Mouse (Mus musculus) CH12.LX (cell line): ENCODE data around the gene Ralgapb.

Experiments used
- BHLHE40 ChIP-seq: IDR thresholded peaks from 2 replicates; pipeline ENCODE4 v1.6.1; 2011; ENCODE audit warnings: mild to moderate bottlenecking, low read depth, low read length, improper control_type of control experiment
- CHD2 ChIP-seq: IDR thresholded peaks from 2 replicates; pipeline ENCODE4 v1.6.1; 2011; ENCODE audit warnings: low read length, improper control_type of control experiment
- CTCF ChIP-seq, 2 experiments: IDR thresholded peaks in 1 of 2; conservative IDR thresholded peaks in 1 of 2; 2 replicates each; pipeline ENCODE4 v1.5.1; 2011 to 2012; ENCODE audit warnings: low read depth in 2 of 2, low read length in 2 of 2, improper control_type of control experiment in 1 of 2, inconsistent platforms in 1 of 2, mild to moderate bottlenecking in 1 of 2, moderate library complexity in 1 of 2
- EP300 ChIP-seq: IDR thresholded peaks from 2 replicates; pipeline ENCODE4 v1.6.1; 2011; ENCODE audit warnings: low read length, improper control_type of control experiment
- HCFC1 ChIP-seq: IDR thresholded peaks from 2 replicates; pipeline ENCODE4 v1.6.1; 2012; ENCODE audit warnings: low read depth, mild to moderate bottlenecking, inconsistent platforms, low read length, improper control_type of control experiment
- JUN ChIP-seq: IDR thresholded peaks from 2 replicates; pipeline ENCODE4 v1.6.1; 2011; ENCODE audit warnings: low read depth, mild to moderate bottlenecking, low read length, improper control_type of control experiment, moderate library complexity; ENCODE audit not compliant: insufficient read depth
- MAX ChIP-seq: IDR thresholded peaks from 2 replicates; pipeline ENCODE4 v1.6.1; 2011; ENCODE audit warnings: low read length, improper control_type of control experiment
- MEF2A ChIP-seq: IDR thresholded peaks from 2 replicates; pipeline ENCODE4 v1.6.1; 2014; ENCODE audit warnings: low read depth, mild to moderate bottlenecking, inconsistent platforms, low read length, improper control_type of control experiment, borderline replicate concordance
- MXI1 ChIP-seq: IDR thresholded peaks from 2 replicates; pipeline ENCODE4 v1.6.1; 2011; ENCODE audit warnings: mild to moderate bottlenecking, low read depth, low read length, improper control_type of control experiment
- POLR2A ChIP-seq: IDR thresholded peaks from 2 replicates; pipeline ENCODE4 v1.6.1; 2011; ENCODE audit warnings: low read depth, mild to moderate bottlenecking, improper control_type of control experiment, low read length
- UBTF ChIP-seq: IDR thresholded peaks from 2 replicates; pipeline ENCODE4 v1.6.1; 2012; ENCODE audit warnings: low read depth, mild to moderate bottlenecking, inconsistent platforms, low read length, improper control_type of control experiment, moderate library complexity
- USF1 ChIP-seq: IDR thresholded peaks from 2 replicates; pipeline ENCODE4 v1.6.1; 2014; ENCODE audit warnings: low read depth, mild to moderate bottlenecking, inconsistent platforms, low read length, improper control_type of control experiment
- ZMIZ1 ChIP-seq: IDR thresholded peaks from 2 replicates; pipeline ENCODE4 v1.6.1; 2012; ENCODE audit warnings: low read depth, mild to moderate bottlenecking, inconsistent platforms, low read length, improper control_type of control experiment
- ZNF384 ChIP-seq: IDR thresholded peaks from 2 replicates; pipeline ENCODE4 v1.6.1; 2012; ENCODE audit warnings: low read depth, low read length, improper control_type of control experiment, inconsistent platforms

- TF ChIP-seq ZMIZ1 = no peak
- no peak for TF ChIP-seq UBTF
- no peak for TF ChIP-seq BHLHE40
- no peak for TF ChIP-seq MEF2A
- TF ChIP-seq JUN = no peak
- no peak for TF ChIP-seq USF1
- no peak for TF ChIP-seq CTCF (conservative IDR thresholded peaks at IDR 0.05 in 1 of 2, IDR thresholded peaks at IDR 0.05 in 1 of 2; ENCODE audit: low read depth in 2 of 2, low read length in 2 of 2)
- TF ChIP-seq EP300 = no peak
- TF ChIP-seq MAX = no peak
- no peak for TF ChIP-seq ZNF384
- no peak for TF ChIP-seq MXI1
- TF ChIP-seq POLR2A = no peak
- TF ChIP-seq CHD2 = no peak
- TF ChIP-seq HCFC1 = no peak
Observed at GRCm38 (mm10) chr2:158370173-158370550, 39.5 kb upstream of the Ralgapb start.
